Mouse (Mus musculus): Measurements from ENCODE around the gene Ankrd45. TPM values are rescaled to one million over a fixed set of nuclear protein-coding genes. Genes with fewer than 3 reads are reported as not detected.
A peak's percentile ranks its signal among the peaks of the same experiment; 100 is the strongest.

Gene Ankrd45
- polyA plus RNA-seq, 1 experiment: 0.04 TPM

DNA sequence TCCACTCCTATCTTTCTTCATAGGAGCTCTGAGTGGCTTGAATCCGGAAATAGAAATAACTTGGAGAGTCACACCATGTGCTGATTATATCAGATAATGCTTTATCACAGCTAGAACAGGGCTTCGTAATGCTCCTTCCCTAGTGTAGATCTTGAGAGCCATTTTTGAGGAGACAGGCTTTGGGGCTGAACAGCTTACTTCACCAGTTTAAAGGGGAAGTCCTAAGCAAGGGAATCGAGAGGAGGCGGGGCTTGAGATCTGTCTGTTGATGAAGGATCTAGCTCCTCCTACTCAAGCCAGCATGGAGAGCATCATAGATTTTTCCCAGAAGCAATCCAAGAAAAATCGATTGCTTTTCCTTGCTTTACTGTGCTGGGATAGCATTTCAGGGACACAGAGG is 57.4 kb downstream of the Ankrd45 start:
- DNase-seq: no peak
- Histone ChIP-seq H3K36me3 (ENCODE audit: control insufficient read depth, insufficient read depth, low read length) (no peaks in the 10 kb centered on the region), H3K4me3 (ENCODE audit: control insufficient read depth, insufficient read depth, low read length) (no peak overlapping the region), H3K27ac (ENCODE audit: control insufficient read depth, insufficient read depth, low read length) (no peak overlapping the region), H3K27me3 (ENCODE audit: control insufficient read depth, insufficient read depth, low read length) (no peaks in the 10 kb centered on the region), H3K4me1 (replicated peaks; ENCODE audit: control insufficient read depth, insufficient read depth, low read length) (no peaks in the 10 kb centered on the region)
- 77% methylated on average over 5 of the region's 5 CpGs for WGBS
- TF ChIP-seq POLR2A (IDR thresholded peaks at IDR 0.05; ENCODE audit: control insufficient read depth, extremely low read depth, insufficient read depth, low read length, poor library complexity) (no peak), CTCF (IDR thresholded peaks at IDR 0.05; ENCODE audit: borderline replicate concordance, control insufficient read depth, extremely low read depth, insufficient read depth, low read length, poor library complexity) (no peak)

GRCm38 (mm10) chr1:161214465-161214864 is 72.0 kb downstream of the Ankrd45 start:
- no peaks in the 10 kb centered on the region for H3K4me1 ChIP-seq (replicated peaks; ENCODE audit: control insufficient read depth, insufficient read depth, low read length)
- H3K4me3 ChIP-seq (ENCODE audit: control insufficient read depth, insufficient read depth, low read length): no peak overlapping the region
- no peaks in the 10 kb centered on the region for H3K27me3 ChIP-seq (ENCODE audit: control insufficient read depth, insufficient read depth, low read length)
- no peaks in the 10 kb centered on the region for H3K36me3 ChIP-seq (ENCODE audit: control insufficient read depth, insufficient read depth, low read length)
- WGBS: 47% methylated on average over 4 of the region's 4 CpGs
- no peak for TF ChIP-seq POLR2A (IDR thresholded peaks at IDR 0.05; ENCODE audit: control insufficient read depth, extremely low read depth, insufficient read depth, low read length, poor library complexity)
- peak; percentile 46; the same call in 1 of the 2 replicates for TF ChIP-seq CTCF (IDR thresholded peaks at IDR 0.05; ENCODE audit: borderline replicate concordance, control insufficient read depth, extremely low read depth, insufficient read depth, low read length, poor library complexity)
- H3K27ac ChIP-seq (ENCODE audit: control insufficient read depth, insufficient read depth, low read length): no peak overlapping the region
- DNase-seq: peak; percentile 46

DNA sequence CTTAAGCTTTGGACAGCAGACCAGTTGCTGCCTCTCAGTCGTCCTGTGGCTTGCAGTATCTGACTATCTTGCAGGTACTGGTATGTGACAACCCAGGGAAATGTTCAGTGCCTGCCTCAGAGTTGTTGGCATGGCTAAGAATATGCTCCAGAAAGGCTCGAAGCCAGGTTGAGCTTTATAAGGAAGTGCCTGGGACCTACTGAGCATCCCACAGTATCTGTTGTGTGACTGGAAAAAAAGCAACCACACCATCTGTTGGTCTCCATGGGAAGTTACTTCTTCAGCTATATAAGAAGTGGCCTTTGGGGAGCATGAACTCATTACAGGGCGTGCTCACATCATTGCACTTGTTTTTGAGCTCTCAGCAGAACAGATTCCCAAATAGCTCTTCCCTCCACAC is 77.3 kb downstream of the Ankrd45 start:
- WGBS: 67% methylated on average over 3 of the region's 3 CpGs
- TF ChIP-seq POLR2A (IDR thresholded peaks at IDR 0.05; ENCODE audit: control insufficient read depth, extremely low read depth, insufficient read depth, low read length, poor library complexity) (no peak), CTCF (IDR thresholded peaks at IDR 0.05; ENCODE audit: borderline replicate concordance, control insufficient read depth, extremely low read depth, insufficient read depth, low read length, poor library complexity) (no peak)
- Histone ChIP-seq H3K4me1 (replicated peaks; ENCODE audit: control insufficient read depth, insufficient read depth, low read length) (no peaks in the 10 kb centered on the region), H3K36me3 (ENCODE audit: control insufficient read depth, insufficient read depth, low read length) (no peaks in the 10 kb centered on the region), H3K4me3 (ENCODE audit: control insufficient read depth, insufficient read depth, low read length) (no peak overlapping the region), H3K27me3 (ENCODE audit: control insufficient read depth, insufficient read depth, low read length) (no peaks in the 10 kb centered on the region), H3K27ac (ENCODE audit: control insufficient read depth, insufficient read depth, low read length) (no peak overlapping the region)
- no peak for DNase-seq

Other genes starting within 250 kb of the Ankrd45 start
- gene Rc3h1, start 236.3 kb upstream of the Ankrd45 start, polyA plus RNA-seq (2012; rRNA removed): 36.6 and 41.2 TPM in 2 replicates
- 3.5 and 11.1 TPM in 2 replicates for gene Serpinc1, start 164.1 kb upstream of the Ankrd45 start, polyA plus RNA-seq (2012; rRNA removed)
- 3.9 and 4.2 TPM in 2 replicates for gene Zbtb37, start 107.8 kb upstream of the Ankrd45 start, polyA plus RNA-seq (2012; rRNA removed)
- 11.1 and 13.6 TPM in 2 replicates for gene Dars2, start 72.0 kb upstream of the Ankrd45 start, polyA plus RNA-seq (2012; rRNA removed)
- 9.5 and 10.2 TPM in 2 replicates for gene Cenpl, start 72.0 kb upstream of the Ankrd45 start, polyA plus RNA-seq (2012; rRNA removed)
- 19.1 and 19.3 TPM in 2 replicates for gene Klhl20, start 11.2 kb upstream of the Ankrd45 start, polyA plus RNA-seq (2012; rRNA removed)
- not detected in 2 replicates for gene Tex50, start 16.6 kb downstream of the Ankrd45 start, polyA plus RNA-seq (2012; rRNA removed)
- gene Prdx6, start 108.5 kb downstream of the Ankrd45 start, polyA plus RNA-seq (2012; rRNA removed): 63.8 and 80.0 TPM in 2 replicates

Measured in thymus, adult 2 months (tissue).